Mouse (Mus musculus) ovary, postnatal 36 days (tissue): ENCODE data around the gene Slfn1.
"Not testable (repeated sequence)": the region's sequence is repeated elsewhere in the genome, so short reads cannot be mapped to it uniquely, and the experiment has no call there.

ENCODE experiments used
- DNase-seq: peaks from one replicate; pipeline ENCODE4 v3.0.0; 2022; ENCODE audit warnings: low spot score, mixed read lengths

Slfn1 gene

DNA sequence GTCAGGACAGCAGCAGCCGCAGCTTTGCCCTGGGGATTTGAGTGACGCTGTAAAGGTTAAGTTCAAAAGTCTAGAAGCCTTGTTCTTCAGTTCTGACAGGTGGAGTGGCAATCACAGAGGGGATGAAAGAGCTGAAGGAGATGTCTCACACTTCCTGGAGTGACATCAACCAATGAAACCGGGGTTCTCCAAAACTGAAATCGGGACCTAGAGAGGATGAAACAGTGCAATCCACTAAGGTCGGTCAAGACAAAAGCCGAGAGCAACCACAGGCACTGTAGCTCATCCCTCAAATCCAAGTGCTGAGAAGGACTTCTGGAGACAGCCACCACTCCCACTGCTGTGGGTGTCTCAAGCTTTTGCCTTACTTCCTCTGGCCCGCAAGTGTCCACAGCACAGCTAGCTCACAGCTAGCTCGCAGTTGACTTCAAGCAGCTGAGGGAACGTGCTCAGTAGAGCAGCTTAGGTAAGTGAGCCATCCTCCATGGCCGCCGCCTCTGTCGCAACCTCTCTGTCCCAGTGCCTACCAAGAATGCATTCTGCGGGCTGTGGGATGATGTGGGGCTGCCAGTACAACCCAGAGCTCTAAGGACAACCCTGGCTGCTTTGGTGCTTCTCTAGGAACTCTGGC is at the start of gene Slfn1:
Gene Slfn1 (plus strand): TSS at position 253 of the 631 bp plus-strand sequence.
- DNase-seq: no peak

DNA sequence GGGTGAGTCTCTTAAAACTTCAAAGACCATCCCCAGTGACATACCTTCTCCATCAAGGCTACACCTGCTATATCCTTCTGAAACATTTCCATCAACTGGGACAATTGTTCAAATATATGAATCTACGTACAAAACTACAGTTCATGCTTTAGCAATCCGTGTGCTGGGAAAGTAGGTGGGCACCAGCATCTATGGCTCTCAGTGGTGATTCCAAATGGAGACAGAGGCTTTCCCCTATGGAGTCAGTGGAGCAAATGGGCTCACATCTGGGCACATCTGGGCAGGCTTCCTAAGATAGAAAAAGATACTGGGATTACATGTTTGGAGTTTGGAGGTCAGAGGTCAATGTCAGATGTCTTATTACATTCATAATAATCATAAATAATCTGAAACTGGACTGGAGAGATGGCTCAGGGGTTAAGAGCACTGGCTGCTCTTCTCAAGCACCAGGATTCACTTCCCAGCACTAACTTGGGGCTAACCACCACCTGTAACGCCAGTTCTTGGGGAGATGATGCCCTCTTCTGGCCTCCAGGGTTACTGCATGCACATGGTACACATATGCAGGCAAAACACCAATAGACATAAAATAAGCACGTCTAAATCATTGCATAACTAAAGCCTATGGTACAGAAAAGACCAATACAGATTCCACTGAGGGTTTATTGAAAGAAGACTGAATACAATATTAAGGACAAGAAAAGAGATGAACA is 48.5 kb upstream of the Slfn1 start:
- no peak for DNase-seq

DNA sequence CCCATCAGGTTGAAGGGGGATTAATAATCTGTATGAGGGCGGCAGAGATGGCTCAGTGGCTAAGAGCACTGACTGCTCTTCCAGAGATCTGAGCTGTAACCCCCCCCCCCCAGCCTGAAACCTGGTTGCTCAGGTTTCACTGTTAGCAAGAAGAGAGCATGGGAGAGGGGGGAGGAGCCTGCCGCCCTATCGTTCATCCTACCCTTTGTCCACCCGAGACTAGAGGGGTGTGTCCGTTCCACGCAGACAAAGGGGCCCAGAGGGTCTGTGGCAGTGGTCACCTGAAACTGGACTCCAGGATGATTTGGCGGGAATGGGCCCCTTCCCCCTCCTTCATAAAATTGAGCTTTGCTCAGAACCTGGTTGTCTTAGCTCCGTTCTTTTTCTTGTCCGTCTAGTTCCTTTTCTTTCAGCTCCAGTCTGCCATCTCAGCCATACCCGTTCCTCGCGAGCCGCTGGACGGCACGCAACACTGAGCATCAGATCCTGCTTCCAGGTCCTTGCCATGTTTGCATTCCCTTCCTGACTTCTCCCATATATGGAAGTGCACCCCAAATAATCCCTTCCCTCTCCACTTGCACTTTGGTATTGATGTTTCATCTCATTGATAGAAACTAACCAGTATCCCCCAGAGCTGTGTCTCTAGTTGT is 46.2 kb upstream of the Slfn1 start:
- DNase-seq: no peak

DNA sequence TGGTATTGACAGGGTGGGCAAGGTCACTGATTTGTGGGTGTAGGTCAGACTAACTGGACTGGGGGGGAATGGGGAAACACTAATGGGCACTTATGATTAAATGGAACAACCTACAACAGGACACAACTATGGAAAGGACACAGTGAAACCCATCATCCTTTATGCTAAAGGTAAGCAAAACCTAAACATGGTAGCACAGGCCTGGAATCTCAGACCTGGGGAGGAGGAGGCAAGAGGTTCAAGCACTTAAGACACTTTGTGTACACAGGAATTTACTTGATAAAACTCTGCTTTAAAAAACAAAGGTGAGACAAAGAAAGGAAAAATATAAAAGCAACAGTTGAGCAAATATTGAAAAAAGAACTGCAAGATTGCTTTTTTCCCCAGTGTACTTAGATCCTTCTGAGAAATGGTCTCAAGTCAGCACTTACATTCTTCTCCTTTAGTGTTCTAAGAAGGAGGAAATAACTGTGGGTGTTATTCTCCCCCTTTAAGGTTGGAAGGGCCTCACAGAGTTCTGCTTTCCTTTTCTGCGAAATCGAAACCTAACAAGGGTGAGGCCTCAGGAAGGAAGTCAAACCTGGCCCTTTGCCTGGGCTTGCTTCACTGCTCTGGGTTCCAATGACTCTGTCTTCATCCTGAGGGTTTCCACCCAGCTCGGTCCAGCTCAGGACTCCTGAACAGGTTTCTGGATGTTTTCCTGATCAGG is 38.8 kb upstream of the Slfn1 start:
- peak; percentile 52 for DNase-seq

DNA sequence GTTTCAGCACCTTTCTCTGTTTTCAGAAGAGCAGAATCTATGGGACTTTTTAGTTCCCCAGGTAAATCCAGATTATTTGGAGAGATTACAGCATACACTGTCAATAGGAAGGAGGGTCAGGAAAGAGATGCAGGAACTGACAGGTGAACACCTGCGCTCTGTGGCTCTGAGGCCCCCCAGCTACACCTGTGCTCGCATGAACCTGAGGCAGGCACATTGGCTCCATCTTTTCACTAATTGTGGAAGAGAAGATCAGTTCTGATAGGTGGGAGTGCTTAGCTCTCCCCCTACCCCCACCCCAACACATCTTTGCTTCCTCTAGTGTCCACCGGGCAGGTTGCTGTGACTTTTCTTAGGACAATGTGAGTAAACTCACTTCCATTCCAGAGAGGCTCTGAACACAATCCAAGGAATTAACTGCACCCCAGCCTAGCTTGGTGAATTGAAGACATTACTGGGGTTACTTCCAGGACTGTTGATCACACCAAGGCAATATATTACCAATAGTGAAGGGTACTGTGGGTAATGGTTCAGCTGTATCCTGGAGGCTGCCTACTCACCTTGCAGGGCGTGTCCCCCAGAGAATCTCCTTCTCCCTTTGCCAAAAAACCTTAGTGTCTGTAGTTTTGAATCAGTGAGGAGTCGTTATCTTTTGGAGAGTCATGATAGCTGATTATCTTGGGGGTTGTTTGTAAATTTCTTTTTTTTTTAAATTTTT is 38.1 kb upstream of the Slfn1 start:
- DNase-seq: no peak

DNA sequence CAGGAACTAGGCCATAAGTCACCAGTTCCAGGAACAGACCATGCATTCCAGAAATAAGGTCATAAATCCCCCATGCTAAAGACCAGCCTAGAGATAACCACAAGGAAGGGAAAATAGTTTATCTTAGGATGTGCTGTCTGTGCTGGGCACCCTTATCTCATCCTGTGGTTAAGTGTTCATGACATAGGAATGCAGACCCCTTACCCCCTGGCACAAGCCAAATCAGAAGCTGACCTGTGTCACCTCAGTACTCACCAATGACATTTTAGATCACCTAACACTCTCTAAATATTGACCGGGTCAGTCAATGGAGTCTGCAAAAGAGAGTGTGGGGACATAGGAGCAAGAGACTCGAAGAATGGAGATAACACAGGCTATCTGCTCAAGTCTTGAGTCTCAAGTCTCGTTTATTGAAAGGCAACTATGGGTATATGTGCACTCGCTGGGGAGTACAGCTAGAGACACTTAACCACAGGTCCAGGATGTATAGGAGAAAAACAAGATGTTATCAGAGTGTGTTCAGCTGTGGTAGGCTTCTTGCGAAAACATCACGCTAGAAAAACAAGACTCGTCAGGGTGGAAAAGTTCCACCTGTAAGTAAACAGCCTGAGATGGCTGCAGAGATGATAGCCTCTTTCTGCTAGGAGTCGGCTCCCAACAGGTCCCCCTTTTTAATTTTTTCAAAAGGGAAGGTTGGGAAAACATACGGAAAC is 37.0 kb upstream of the Slfn1 start:
- DNase-seq: no peak

DNA sequence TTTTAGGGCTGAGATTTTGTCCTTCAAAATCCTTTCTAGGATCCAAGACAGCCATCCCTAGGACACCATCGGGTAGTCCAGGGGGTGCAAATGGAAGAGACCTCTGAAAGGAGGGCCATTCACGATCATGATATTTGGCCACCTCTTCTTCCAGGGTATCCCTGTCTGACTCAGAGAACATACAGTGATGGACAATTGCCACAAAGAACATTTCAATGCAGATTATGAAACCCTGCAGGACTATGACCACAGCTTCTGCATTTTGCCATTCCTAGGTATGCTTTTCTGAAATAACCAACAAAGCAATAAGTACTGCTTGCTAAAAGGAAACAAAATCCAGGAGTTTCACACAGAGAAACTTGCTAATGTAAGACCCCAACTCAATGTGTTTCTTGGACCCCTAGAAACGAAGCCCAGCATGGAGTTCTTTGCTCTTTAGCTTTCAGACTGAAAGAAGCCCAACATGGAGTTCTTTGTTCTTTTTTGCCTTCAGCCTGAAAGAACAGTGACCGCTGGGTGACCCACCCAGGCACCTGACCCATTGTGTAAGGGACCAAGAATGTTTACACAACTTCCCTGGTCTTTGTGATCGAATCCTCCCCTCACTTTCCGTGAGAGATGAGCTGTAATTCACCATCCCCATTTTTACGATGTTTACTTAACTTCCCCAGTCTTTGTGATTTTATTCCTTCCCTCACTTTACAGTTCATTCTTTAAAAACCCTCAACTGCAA is 33.7 kb upstream of the Slfn1 start:
- no peak for DNase-seq

DNA sequence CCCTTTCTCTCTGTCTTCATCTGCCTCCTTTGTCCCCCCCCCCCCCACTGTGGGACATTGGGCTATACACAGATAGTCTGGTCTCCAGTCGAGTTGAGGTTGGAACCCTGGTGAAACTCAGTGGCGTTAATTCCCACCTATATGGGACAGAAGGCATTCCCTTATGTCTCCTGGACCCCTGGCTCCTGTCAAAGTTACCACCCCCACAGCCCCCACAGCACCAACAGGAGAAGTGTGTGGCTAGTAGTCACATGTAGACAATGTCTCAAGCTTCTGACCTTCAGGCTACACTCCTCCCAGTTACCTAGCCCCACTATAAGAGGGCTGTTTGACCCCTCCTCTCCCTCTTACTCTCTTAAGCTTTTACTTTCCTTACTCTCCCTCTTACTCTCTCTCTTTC is 32.5 kb upstream of the Slfn1 start:
- DNase-seq: no peak

DNA sequence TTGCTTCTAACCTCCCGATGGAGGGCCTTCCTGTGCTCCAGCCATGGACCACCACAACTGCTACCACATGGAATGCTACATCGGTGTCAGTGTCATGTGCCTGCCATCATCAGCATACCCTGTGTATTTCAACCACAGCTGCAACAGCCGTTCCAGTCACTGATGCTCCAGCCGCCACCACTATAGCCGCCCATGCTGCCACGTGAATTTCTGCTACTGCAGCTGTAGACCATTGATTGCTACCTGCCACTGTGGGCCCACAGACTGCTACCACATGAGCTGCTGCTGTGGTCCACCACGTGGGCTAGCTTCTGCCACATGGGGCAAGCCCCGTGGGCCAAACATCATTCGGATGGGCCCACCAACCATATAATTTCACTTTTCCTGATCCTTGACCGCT is 31.9 kb upstream of the Slfn1 start:
- no peak for DNase-seq

DNA sequence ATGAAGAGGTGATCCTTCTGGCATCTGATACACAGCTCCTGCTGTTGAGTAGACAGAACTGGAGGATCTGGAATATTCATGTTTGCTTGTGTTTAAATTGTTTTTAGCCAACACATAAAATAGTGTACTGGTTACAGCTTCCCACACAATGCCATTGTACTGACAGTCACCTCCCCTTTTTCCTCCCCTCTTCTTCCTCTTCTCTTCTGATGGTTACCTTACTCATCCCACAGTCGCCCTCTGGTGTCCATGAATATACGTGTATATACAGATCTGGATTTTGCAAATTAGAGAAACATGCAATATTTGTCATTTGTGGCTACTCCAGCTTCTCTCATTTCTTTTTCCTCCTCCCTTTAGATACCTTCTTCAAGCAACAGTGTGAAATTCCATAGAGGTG is 1.5 kb upstream of the Slfn1 start:
- DNase-seq: no peak

DNA sequence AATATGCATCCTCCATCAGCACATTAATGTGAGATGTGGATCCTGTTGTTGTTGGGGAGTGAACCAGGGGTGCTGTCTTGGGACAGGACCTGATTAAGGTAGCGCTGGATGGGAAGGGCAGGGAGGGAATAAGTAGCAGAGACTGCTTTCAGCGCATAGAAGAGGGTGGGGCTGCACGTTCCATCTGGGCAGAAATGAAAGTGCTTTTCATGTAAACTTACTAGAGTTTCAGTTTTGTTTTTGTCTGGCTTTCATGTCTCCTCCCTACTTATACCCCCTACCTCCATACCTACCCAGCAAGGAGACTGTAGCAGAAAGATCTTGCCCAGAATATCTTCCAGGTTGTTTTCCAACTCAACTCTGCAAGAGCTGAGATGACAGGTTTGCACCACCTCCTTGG is 1.4 kb downstream of the Slfn1 start:
- no peak for DNase-seq

DNA sequence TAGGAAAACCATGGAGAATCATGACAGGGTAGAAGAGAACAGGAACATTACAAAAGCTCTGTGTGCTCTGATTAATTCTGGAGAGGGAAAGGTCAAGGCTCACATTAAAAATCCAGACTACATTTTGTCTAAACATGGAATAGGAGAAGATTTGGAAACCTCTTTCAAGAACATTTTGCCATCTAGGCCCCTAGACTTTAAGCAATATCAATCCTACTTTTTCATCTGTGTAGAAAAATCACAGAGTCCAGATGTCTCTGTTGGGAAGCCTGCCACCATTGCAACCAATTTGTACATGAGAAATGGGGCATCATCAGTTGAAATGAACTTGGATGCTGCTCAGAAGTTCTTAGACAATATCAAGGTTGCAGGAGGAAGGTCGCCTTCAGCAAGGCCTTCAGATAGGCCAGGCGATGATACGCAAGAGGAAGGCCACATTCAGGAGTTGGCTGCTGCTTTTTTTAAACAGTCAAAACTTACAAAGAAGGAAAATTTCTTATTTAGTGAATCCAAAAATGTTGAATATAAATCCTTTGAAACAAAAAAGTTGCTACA is 4.6 kb downstream of the Slfn1 start:
- DNase-seq: no peak

DNA sequence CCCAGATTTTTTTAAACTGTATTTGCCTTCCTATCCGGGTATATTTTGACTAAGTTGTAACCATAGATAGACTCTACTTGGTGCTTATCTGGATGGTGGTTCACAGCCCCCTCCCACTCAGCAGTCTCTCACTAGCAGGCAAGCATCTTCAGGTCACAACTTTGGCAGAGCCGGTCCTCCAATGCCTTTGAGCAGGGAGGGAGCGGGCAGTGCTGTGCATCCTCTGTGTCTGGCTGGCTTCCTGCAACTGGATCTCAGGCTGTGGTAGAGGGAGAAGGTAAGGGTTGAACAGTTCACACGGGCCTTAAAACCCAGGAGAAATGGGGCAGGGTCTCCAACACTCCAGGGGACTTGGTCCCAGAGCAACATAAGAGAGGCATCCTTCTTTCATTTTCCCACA is 6.5 kb downstream of the Slfn1 start:
- DNase-seq: peak; percentile 22

DNA sequence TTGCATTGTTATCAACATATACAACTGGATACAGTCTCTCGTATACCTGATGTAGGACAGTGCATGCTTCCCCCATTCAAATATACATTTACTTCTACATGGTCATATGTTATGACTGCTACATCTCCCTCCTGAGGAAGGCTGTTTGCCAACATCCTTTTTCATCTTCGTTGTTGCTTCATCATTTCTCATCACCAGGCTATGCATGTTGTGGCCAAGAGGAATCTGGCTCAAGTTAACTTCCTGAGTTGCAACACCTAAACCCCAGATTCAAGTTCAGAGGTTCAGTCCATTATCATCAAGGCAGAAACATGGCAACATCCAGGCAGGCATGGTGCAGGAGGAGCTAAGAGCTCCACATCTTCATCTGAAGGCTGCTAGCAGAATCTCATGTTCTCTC is 8.3 kb downstream of the Slfn1 start:
- no peak for DNase-seq

DNA sequence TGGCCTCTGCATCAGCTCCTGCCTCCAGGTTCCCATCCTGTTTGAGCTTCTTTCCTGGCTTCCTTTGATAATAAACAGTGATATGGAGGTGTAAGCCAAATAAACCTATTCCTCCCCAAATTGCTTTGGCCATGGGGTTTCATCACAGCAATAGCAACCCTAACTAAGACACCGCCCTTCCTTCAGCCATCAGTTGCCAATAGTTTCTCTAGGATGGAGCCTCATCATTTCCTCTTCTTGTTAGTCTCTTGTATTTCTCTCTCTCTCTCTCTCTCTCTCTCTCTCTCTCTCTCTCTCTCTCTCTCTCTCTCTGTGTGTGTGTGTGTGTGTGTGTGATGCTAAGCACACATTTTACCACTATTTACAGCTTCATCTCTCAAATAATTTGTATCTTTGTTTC is 9.0 kb downstream of the Slfn1 start:
- DNase-seq: not testable (repeated sequence)

DNA sequence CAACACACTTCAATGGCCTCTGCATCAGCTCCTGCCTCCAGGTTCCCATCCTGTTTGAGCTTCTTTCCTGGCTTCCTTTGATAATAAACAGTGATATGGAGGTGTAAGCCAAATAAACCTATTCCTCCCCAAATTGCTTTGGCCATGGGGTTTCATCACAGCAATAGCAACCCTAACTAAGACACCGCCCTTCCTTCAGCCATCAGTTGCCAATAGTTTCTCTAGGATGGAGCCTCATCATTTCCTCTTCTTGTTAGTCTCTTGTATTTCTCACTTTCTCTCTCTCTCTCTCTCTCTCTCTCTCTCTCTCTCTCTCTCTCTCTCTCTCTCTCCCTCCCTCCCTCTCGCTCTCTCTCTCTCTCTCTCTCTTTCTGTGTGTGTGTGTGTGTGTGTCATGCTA is 20.6 kb downstream of the Slfn1 start:
- DNase-seq: not testable (repeated sequence)

DNA sequence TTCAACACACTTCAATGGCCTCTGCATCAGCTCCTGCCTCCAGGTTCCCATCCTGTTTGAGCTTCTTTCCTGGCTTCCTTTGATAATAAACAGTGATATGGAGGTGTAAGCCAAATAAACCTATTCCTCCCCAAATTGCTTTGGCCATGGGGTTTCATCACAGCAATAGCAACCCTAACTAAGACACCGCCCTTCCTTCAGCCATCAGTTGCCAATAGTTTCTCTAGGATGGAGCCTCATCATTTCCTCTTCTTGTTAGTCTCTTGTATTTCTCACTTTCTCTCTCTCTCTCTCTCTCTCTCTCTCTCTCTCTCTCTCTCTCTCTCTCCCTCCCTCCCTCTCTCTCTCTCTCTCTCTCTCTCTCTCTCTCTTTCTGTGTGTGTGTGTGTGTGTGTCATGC is 32.3 kb downstream of the Slfn1 start:
- not testable (repeated sequence) for DNase-seq
